Mouse (Mus musculus): ENCODE results near the gene Lama1.

GRCm38 (mm10) chr17:67827431-67827830 is 130.4 kb downstream of the Lama1 start:
- TF ChIP-seq POLR2A (IDR thresholded peaks at IDR 0.05; ENCODE audit: low read depth, low read length) (no peak), CTCF (IDR thresholded peaks at IDR 0.05; ENCODE audit: extremely low read depth, insufficient read length, insufficient replicate concordance, low read depth, low read length) (no peak)

Measured in small intestine, adult 2 months (tissue).